Mouse (Mus musculus) left cerebral cortex, postnatal 36 days (tissue): Measurements from ENCODE around the gene Slc25a34. TPM values are rescaled to one million over a fixed set of nuclear protein-coding genes. Genes with fewer than 3 reads are reported as not detected.
A peak's percentile ranks its signal among the peaks of the same experiment; 100 is the strongest.

Experiments
- DNase-seq, 2 experiments: peaks; one replicate each; pipeline ENCODE4 v3.0.0; 2021 to 2022; ENCODE audit warnings: low spot score in 2 of 2, mixed read lengths in 1 of 2
- intact Hi-C: fragments of 180-260 bp; cut with DNase I; formaldehyde crosslinking; loops from one replicate; pipeline ENCODE4 v1.15.1; 2025
- total RNA-seq, 2 experiments: library from RNA; stranded (reverse); gene quantifications; 2 replicates each; pipeline ENCODE4 v1.2.3; 2021

The Slc25a34 gene
- total RNA-seq, 2 experiments from 2014 or later = 3.0 to 4.3 TPM

GRCm38 (mm10) chr4:141647187-141647586 is 23.6 kb upstream of the Slc25a34 start:
- DNase-seq = no peak
- intact Hi-C loops = no loop called here

- intact Hi-C loops = no loop called here
- DNase-seq = no peak
Measured at GRCm38 (mm10) chr4:141645988-141646387, 22.4 kb upstream of the Slc25a34 start.

- intact Hi-C loops = no loop called here
- peak in 1 of 2 experiments; percentile 49 for DNase-seq
Measured at GRCm38 (mm10) chr4:141643118-141643855, 19.7 kb upstream of the Slc25a34 start.

- intact Hi-C loops = no loop called here
- no peak for DNase-seq
Measured at GRCm38 (mm10) chr4:141641961-141642811, 18.6 kb upstream of the Slc25a34 start.

GRCm38 (mm10) chr4:141641353-141641771 is 17.7 kb upstream of the Slc25a34 start:
- intact Hi-C loops = no loop called here
- DNase-seq = no peak

GRCm38 (mm10) chr4:141639474-141639873 is 15.9 kb upstream of the Slc25a34 start:
- intact Hi-C loops = no loop called here
- DNase-seq = no peak

DNA sequence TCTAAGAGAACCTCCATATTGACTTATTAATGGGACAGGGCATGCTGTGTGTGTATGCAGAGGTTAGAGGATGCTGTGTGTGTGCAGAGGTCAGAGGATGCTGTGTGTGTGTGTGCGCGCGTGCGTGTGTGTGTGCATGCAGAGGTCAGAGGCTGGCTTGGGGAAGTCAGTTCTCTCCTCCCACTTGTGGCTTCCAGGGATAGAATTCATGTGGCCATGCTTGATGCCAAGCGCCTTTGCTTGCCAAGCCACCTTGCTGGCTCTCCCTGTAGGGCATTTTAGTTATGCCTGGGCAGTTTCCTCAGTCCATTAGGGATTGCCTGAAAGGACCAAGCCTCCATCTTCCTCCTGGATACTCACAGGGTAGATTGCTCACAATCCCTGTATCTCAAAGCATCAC is 13.1 kb upstream of the Slc25a34 start:
- no peak for DNase-seq
- intact Hi-C loops = no loop called here

- DNase-seq = no peak
- intact Hi-C loops = no loop called here
Measured at GRCm38 (mm10) chr4:141635991-141636390, 12.4 kb upstream of the Slc25a34 start.

DNA sequence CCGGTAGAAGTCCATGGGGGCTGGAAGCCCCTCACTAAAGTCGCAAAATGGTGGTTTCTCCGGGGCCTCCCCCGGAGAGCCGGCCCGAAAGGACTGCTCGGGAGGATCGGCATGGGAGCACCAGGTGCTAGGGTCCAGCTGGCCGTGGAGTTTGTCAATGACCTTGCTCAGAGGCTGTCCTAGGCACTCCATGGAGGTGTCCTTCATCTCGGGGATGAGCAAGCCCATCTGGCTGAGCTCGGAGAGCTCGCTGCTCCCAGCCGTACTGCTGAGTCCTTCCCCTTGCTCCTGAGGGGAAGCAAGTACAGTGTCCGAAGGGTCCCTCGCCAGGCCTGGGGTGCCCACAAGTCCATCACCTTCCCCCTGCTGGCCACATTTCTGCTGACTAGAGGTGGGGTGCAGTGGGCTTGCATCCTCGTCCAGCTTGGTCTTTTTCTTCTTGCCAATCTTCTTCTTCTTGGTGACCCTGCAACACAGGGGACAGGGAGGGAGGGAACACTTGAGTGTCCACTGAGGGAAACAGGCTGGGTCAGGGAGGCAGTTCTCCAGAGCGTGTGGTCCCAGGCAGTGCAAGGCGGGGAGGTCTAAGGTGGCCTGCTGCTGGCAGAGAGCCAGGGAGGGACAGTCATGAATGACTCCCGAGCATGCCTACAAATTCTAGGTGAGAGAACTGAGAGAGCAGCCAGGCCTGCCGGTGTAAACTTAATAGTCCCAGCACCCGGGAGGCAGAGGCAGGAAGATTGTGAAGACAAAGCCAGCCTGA is 8.7 kb upstream of the Slc25a34 start:
- DNase-seq = no peak

DNA sequence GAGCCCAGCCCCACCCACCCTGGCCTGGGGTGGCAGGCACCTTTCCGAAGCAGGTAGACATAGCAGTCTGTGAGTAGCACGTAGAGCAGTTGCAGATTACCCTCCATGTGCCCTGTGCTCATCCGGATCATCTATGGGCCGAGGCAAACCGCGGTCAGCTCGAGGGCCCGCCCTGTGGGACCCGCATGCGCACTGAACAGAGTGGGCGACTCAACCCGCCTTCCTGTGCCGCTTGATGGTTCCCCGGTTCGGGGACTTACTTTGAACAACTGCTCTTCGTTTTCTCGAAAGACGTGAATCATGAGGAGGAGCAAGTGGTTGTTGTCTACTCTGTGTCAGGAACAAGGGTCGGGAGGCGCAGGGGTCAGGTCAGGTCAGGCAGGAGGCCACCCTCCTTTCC is 7.6 kb upstream of the Slc25a34 start:
- intact Hi-C loops = no loop called here
- no peak for DNase-seq

More for the DNA sequence above, 8.7 kb upstream of the Slc25a34 start:
- intact Hi-C loops = no loop called here

- intact Hi-C loops = no loop called here
- no peak for DNase-seq
Measured at GRCm38 (mm10) chr4:141630021-141630420, 6.4 kb upstream of the Slc25a34 start.

DNA sequence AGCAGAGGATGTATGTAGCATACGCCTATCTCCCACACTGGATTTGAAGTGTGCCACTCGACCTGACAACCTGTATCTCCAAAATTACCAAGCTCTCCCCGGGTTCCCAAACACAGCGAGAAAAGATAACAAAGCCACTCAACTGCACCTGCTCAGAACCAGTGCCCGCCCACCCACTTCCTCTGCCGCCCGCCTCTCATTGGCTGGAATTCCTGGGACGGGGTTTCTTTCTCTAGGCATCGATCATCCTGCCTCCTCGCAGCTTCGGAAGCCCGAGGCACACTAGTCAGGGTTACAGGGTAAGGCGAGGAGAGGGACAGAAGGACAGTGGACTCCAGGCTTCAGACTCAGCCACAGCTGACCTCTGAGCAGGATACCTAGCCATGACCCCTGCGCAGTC is 5.0 kb upstream of the Slc25a34 start:
- intact Hi-C loops = no loop called here
- no peak for DNase-seq

GRCm38 (mm10) chr4:141627502-141627901 is 3.9 kb upstream of the Slc25a34 start:
- intact Hi-C loops = no loop called here

GRCm38 (mm10) chr4:141625774-141626550 is 2.3 kb upstream of the Slc25a34 start:
- DNase-seq = no peak
- intact Hi-C loops = no loop called here

More at GRCm38 (mm10) chr4:141627502-141627901, 3.9 kb upstream of the Slc25a34 start:
- DNase-seq = no peak

- intact Hi-C loops = no loop called here
- no peak for DNase-seq
Measured at GRCm38 (mm10) chr4:141624983-141625773, 1.6 kb upstream of the Slc25a34 start.

DNA sequence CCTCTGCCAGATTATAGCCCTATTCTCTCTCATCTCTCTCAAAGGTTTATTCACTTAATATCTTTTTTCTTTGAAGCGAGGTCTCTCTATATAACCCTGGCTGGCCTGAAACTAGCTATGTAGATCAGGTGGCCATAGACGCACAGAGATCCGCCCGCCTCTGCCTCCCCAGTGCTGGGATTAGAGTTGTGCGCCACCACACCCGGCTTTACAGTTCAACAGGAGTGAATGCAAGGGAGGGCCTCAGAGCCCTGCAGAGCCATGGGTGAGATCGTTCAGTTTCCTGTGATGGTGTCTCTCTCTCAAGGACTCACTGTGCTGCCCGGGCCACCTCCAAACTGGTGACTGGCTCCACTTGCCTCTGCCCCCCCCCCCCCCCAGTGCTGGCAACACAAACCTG is 513 bp upstream of the Slc25a34 start:
- DNase-seq = no peak
- intact Hi-C loops = no loop called here

DNA sequence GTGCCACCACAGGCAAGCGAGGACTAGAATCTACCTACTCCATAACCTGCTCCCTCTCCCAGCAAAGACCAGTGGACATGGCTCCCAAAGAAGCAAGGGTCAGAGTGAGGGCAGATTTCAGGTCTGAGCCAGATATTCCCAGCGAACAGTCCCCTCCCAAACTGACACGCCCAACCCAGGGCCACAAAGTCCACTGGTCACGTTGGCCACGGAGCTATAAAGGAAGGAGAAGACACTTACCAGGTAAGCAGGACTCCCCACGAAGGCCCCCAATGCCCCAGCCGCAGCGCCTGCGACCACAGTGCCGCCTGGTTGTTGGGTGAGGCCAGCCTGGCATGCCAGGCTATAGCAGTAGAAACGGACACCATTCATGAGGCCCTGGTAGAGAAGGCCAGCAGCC is 584 bp downstream of the Slc25a34 start:
- no peak for DNase-seq
- intact Hi-C loops = no loop called here

DNA sequence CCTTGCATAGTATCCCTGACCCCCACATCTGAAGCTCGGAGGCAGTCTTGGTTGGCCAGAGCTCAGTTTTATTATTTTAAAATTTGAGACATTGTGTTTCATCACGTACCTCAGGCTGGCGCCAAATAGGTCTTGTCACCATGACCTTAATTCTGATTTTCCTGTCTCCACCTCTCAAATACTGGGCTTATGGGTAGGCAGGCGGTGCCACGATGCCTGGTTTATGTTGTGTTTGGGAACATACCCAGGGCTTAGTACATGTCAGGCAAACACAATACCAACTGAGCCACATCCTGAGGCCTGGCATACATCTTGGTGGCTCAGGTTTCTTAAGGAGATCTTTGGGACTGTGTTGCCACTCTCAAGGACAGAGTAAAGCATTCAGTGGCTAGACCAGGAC is 1.0 kb downstream of the Slc25a34 start:
- intact Hi-C loops = no loop called here
- no peak for DNase-seq

DNA sequence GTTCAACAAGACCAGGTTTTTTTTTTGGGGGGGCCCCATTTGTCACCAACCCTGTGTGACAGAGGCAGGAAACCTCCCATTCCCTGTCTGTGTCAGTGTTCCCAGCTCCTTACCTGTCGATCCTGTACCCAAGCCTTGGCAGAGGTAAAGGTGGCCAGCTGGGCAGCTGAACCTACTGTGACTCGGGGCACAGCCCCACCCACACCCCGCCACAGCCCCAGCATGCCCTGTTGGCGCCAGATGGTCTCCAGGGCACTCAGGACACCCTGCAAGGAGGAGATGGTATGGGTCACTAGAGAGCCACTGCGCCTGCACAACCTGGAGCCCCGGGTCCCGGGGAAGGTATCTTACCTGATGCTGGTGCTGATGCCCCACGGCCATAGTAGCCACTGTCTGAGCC is 1.5 kb downstream of the Slc25a34 start:
- intact Hi-C loops = no loop called here
- DNase-seq = no peak
